ENCODE assay signal across 8 mouse cellular contexts in the genomic region with DNA sequence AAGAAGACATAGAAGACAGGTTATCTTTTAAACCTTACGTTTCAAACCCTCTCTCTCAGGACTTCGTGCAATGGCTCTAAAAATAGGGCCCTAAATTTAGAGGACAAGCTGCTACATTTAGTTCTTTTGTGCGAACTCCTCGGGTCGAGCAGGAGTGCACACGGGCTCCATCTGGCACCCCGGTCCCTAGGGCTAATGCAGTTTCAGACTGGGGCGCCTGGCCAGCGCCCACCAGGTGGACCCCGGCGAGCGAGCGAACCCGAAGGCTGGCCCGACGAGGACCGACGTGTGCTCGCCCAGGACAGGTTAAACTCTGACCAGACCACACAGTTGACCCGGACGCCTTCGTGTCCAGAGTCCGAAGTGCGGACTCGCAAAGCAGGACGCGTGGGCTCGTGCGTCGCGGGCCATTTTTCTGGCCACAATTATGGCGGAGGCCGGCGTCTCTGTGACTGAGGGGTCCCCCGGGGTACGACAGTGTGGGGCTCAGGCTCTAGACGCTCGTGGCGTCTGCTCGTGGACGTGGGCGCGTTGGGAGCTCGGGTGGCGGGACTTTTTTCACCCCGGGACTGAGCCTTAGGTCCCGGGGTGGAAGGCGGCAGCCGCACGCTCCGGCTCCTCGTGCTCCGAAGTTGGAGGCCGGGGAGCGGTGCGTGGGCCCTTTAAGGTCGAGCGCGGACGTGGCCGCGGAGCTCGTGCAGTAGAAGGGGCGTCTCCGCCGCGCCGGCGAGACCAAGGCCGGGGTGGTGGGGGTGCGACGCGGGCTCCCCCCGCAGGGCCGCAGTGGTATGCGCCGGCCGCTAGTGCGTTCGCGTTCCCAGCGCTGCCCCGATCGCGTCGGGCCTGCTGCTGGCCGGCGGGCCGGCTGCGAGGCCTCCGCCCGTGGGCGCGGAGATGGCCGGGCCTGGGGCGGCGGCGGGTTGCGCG. TPM values are rescaled to one million over a fixed set of nuclear protein-coding genes. Genes with fewer than 3 reads are reported as not detected.
DNase-seq lines count a peak whose midpoint lies in the region; ATAC-seq lines count a peak whose summit lies in the region.

No protein-coding gene starts in this region.

- peak overlapping the region; percentile 82 for H3K9ac ChIP-seq in hindbrain, embryonic 11.5 days (ENCODE audit: low read depth, low read length)

- DNase-seq in MEL-GATA-1-ER (ENCODE audit: extremely low read depth, low read depth), result peak; percentile 55
- peak; percentile 96 for DNase-seq in cerebellum, adult 8-10 months
- peak; percentile 96 for DNase-seq in hindbrain, embryonic 11.5 days (ENCODE audit: low spot score)
- peak; percentile 93 to 96 for DNase-seq in layer of hippocampus, postnatal 10 days (ENCODE audit: low spot score in 2 of 2)
- DNase-seq in lung, postnatal 10 days, result peak; percentile 95
- DNase-seq in ovary, postnatal 36 days (ENCODE audit: low spot score), result peak; percentile 97
- DNase-seq in thymus, postnatal 25 days, result peak; percentile 96

- no peaks in the 10 kb centered on the region for H3K27me3 ChIP-seq in hindbrain, embryonic 11.5 days (ENCODE audit: control insufficient read depth, insufficient read depth, low read length)

- H3K9me3 ChIP-seq in hindbrain, embryonic 11.5 days (ENCODE audit: control insufficient read depth, low read length), result no peaks in the 10 kb centered on the region

- H3K4me1 ChIP-seq in hindbrain, embryonic 11.5 days (replicated peaks; ENCODE audit: control insufficient read depth, insufficient read depth, low read length), result no peaks in the 10 kb centered on the region

- H3K4me2 ChIP-seq in hindbrain, embryonic 11.5 days (replicated peaks; ENCODE audit: low read depth, low read length), result peak overlapping the region; percentile 69

- peak; percentile 94 for ATAC-seq in frontal cortex, adult (ENCODE audit: low TSS enrichment)
- peak; percentile 97 for ATAC-seq in hindbrain, embryonic 11.5 days (ENCODE audit: low FRiP score)

- peak overlapping the region; percentile 93 for H3K27ac ChIP-seq in hindbrain, embryonic 11.5 days (ENCODE audit: low read depth, low read length)

- H3K4me3 ChIP-seq in hindbrain, embryonic 11.5 days (ENCODE audit: low read depth, low read length), result peak overlapping the region; percentile 84

- H3K36me3 ChIP-seq in hindbrain, embryonic 11.5 days (ENCODE audit: control insufficient read depth, insufficient read depth, low read length), result no peaks in the 10 kb centered on the region

- under 1% methylated on average over 74 of the region's 100 CpGs for WGBS in hindbrain, embryonic 11.5 days

RNA-seq across cellular contexts. Expression of gene Mia2, which starts 35.3 kb away (rescaled TPM):
- 60.0 and 60.8 TPM in 2 replicates for polyA plus RNA-seq in hindbrain, embryonic 11.5 days (2014; fragmentation: Nextera tagmentation; extraction: Ambion mirVana)
- 10 to 100 TPM; 39.8 to 41.2 TPM for total RNA-seq in layer of hippocampus, postnatal 10 days (2021)

Comparison
In these comparisons a context has a peak if more than half of its experiments do, and no peak if none do; other contexts are left out.
1. Peak in every context shown above with its lines: DNase-seq, ATAC-seq, H3K4me3 ChIP-seq and H3K27ac ChIP-seq.